Mouse (Mus musculus) intestine, embryonic 15.5 days (tissue): ENCODE results near the gene Lrp6. TPM values are rescaled to one million over a fixed set of nuclear protein-coding genes. Genes with fewer than 3 reads are reported as not detected.

Experiments
- ATAC-seq: fragments of 200-750 bp; cut with Nextera tagmentation; 2 replicates; pipeline ENCODE4 v1.8.0; 2017; ENCODE audit warnings: moderate TSS enrichment, moderate library complexity
- H3K27ac ChIP-seq: fragments of 300-500 bp; sonication (generic); 2 replicates; pipeline ENCODE4 v1.5.1; 2015; ENCODE audit warnings: mild to moderate bottlenecking, inconsistent platforms
- H3K27me3 ChIP-seq: fragments of 300-500 bp; sonication (generic); replicated peaks from 2 replicates; pipeline ENCODE4 v1.6.1; 2015; ENCODE audit warnings: inconsistent platforms
- H3K36me3 ChIP-seq: fragments of 300-500 bp; sonication (generic); 2 replicates; pipeline ENCODE4 v1.6.1; 2015; ENCODE audit warnings: inconsistent platforms
- H3K4me1 ChIP-seq: fragments of 300-500 bp; sonication (generic); replicated peaks from 2 replicates; pipeline ENCODE4 v1.6.1; 2015; ENCODE audit warnings: inconsistent platforms
- H3K4me2 ChIP-seq: fragments of 300-500 bp; sonication (generic); replicated peaks from 2 replicates; pipeline ENCODE4 v1.6.1; 2015; ENCODE audit warnings: mild to moderate bottlenecking, inconsistent platforms
- H3K4me3 ChIP-seq: fragments of 300-500 bp; sonication (generic); replicated peaks from 2 replicates; pipeline ENCODE4 v1.5.1; 2015; ENCODE audit warnings: inconsistent platforms
- H3K9ac ChIP-seq: fragments of 300-500 bp; sonication (generic); 2 replicates; pipeline ENCODE4 v1.6.1; 2015; ENCODE audit warnings: inconsistent platforms
- H3K9me3 ChIP-seq: fragments of 300-500 bp; sonication (generic); 2 replicates; pipeline ENCODE4 v1.6.1; 2016; ENCODE audit warnings: inconsistent platforms
- WGBS: fragments of 180-500 bp; shearing (Covaris S2); methylation state at CpG from one replicate; pipeline ENCODE4 v1.1.7; 2015; 5-methylcytosine and 5-hydroxymethylcytosine counted together
- polyA plus RNA-seq: library from polyadenylated mRNA; unstranded; fragments of >200 nt; fragmentation: Nextera tagmentation; extraction: Ambion mirVana; gene quantifications from 2 replicates; pipeline ENCODE4 v1.2.1, GENCODE M21; 2015

Gene Lrp6
- polyA plus RNA-seq, 1 experiment from 2014 or later = 25.4 TPM

DNA sequence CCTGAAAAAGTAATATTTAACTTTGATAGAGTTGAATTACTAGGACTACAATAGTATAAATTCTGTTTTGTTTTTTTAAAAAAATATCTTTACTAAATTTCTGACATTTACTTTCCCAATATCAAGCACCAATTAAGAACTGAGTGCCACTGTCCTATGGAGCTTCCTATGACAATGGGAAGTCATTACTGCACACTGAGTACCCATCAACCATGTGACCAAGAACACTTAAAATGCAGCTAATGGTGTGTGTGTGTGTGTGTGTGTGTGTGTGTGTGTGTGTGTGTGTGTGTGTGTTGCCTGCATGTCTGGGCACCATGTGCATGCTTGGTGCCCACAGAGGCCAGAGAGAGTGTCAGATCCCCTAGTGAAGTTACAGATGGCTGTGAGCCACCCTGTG lies 23.2 kb downstream of the Lrp6 start:
- no peaks in the 10 kb centered on the region for H3K27me3 ChIP-seq
- no peak for ATAC-seq
- no peak overlapping the region for H3K9ac ChIP-seq
- no peaks in the 10 kb centered on the region for H3K36me3 ChIP-seq
- H3K4me1 ChIP-seq = peaks cover 7% of the 10 kb centered on the region; the same call in 1 of the 2 replicates
- no peak overlapping the region for H3K4me2 ChIP-seq
- H3K4me3 ChIP-seq = no peak overlapping the region
- no peaks in the 10 kb centered on the region for H3K9me3 ChIP-seq
- no peak overlapping the region for H3K27ac ChIP-seq

DNA sequence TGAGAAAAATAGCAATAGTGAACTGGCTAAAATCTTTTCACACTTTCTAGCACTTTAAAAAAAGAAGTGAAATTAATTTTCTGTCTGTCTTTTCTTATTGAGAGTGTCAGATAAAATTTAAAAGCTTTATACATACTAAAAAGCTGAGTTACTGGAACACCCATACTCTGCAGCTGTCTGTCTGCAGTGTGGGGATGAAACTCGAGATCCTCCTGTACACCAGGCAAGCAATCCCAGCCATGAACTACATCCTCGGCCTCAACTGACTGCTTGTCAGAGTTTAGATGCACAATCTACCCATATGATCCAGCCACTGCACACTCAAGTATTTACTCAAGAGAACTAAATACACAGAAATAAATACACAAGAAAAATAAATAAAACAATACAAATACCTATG lies 24.4 kb downstream of the Lrp6 start:
- ATAC-seq = no peak
- no peaks in the 10 kb centered on the region for H3K9me3 ChIP-seq
- no peaks in the 10 kb centered on the region for H3K36me3 ChIP-seq
- H3K27me3 ChIP-seq = no peaks in the 10 kb centered on the region
- H3K27ac ChIP-seq = no peak overlapping the region
- peaks cover 7% of the 10 kb centered on the region; the same call in 1 of the 2 replicates for H3K4me1 ChIP-seq
- WGBS = 79% methylated on average over 2 of the region's 2 CpGs
- H3K4me3 ChIP-seq = no peak overlapping the region
- no peak overlapping the region for H3K4me2 ChIP-seq
- no peak overlapping the region for H3K9ac ChIP-seq

DNA sequence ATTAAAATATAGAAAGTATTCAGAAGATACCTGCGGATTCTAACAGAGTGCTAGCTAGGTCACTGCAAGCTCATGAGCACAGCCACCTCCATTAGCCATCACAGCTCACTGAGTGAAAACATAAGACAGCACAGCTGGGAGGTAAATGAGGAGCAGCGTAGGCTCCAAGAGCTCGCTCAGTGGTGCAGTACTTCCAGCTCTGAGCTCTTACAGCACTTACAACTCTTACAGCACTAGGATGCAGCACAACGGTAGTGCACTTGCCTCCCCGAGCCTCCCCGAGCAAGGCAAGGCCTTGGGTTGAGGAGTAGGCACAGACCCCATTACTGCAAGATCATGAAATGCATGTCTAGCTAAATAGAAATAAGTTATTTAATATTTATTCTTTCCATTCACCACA lies 26.6 kb downstream of the Lrp6 start:
- H3K9me3 ChIP-seq = no peaks in the 10 kb centered on the region
- no peak overlapping the region for H3K27ac ChIP-seq
- ATAC-seq = no peak
- H3K9ac ChIP-seq = no peak overlapping the region
- no peaks in the 10 kb centered on the region for H3K36me3 ChIP-seq
- WGBS = 88% methylated on average over 6 of the region's 6 CpGs
- peaks cover 4% of the 10 kb centered on the region; the same call in 1 of the 2 replicates for H3K4me1 ChIP-seq
- H3K4me3 ChIP-seq = no peak overlapping the region
- H3K4me2 ChIP-seq = no peak overlapping the region
- H3K27me3 ChIP-seq = no peaks in the 10 kb centered on the region

DNA sequence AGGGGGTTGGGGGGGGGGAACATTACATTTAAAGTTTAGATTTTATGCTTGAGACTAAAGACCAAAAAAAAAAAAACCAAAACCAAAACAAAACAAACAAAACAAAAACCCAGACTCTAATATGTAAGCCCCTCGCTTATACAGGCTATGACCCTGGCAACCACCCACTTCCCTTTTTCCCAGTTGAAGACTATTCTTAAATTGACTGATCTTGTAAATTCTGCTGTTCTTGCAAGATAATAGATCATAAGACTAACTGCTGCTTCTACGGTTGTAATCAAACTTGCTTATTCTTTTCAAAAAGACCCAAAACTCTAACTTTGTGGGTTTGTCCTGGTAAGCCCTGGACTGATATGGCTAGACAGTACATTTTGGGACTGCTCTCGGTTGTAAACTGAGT lies 27.3 kb downstream of the Lrp6 start:
- ATAC-seq = no peak
- Histone ChIP-seq H3K9ac (no peak overlapping the region), H3K36me3 (no peaks in the 10 kb centered on the region), H3K4me1 (no peaks in the 10 kb centered on the region; the same call in 1 of the 2 replicates), H3K27ac (no peak overlapping the region), H3K27me3 (no peaks in the 10 kb centered on the region), H3K4me2 (no peak overlapping the region), H3K4me3 (no peak overlapping the region), H3K9me3 (no peaks in the 10 kb centered on the region)
- WGBS = 85% methylated on average over 3 of the region's 3 CpGs

DNA sequence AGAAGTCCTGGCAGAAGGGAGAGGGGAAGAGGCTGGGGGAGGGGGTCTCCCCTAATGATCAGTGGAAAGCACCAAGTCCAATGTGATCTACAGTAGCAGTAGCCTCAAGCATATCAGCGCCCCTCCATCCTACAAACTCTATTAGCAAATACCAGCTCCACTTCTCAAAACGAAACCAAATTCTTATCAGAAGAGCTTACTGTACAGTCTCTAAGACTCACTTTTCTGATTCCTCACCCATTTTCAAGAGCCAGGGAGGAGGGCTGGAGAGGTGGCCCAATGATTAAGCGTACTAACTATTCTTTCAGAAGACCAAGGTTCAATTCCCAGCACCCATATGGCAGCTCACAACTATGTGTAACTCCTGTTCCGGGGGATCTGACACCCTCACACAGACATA lies 28.0 kb downstream of the Lrp6 start:
- 0 out of 2 replicates have a peak, but pooled peaks have one; percentile 12 for ATAC-seq
- H3K4me2 ChIP-seq = no peak overlapping the region
- no peak overlapping the region for H3K27ac ChIP-seq
- no peaks in the 10 kb centered on the region; the same call in 1 of the 2 replicates for H3K4me1 ChIP-seq
- H3K36me3 ChIP-seq = no peaks in the 10 kb centered on the region
- no peaks in the 10 kb centered on the region for H3K27me3 ChIP-seq
- no peak overlapping the region for H3K9ac ChIP-seq
- no peak overlapping the region for H3K4me3 ChIP-seq
- 84% methylated on average over 4 of the region's 4 CpGs for WGBS
- no peaks in the 10 kb centered on the region for H3K9me3 ChIP-seq

DNA sequence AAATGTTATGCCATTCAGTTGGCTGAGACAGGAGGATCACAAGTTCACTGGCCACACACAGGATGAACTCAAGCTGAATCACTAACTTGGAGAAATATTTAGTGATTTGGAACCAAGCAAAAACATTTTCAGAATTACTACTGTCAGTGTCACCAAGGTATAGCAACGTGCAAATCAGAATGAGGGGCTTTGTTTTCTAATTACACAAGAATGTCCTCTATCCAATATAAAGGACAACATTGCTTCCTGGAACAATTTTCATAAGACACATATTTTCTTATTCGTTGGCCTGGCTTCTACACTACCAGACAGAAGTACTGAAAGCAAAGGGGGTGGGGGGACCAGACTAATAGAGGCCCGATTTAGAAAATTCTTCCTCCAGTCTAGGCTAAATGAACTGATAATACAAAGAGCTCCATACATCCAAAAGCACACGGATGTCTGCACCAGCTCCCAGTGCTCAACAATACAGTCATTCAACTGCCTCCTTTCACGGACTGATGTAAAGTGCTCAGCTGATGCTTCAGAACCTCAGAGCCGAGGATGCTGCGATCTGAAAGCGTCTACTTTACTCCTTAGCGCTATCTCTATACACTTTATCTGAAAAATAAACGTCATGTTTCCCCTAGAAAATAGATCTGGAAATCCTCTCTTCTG lies 29.2 kb downstream of the Lrp6 start:
- Histone ChIP-seq H3K36me3 (no peaks in the 10 kb centered on the region), H3K9ac (no peak overlapping the region), H3K4me2 (no peak overlapping the region), H3K27me3 (no peaks in the 10 kb centered on the region), H3K27ac (no peak overlapping the region), H3K4me3 (no peak overlapping the region), H3K9me3 (no peaks in the 10 kb centered on the region), H3K4me1 (no peaks in the 10 kb centered on the region)
- WGBS = 69% methylated on average over 10 of the region's 10 CpGs
- ATAC-seq = 0 out of 2 replicates have a peak, but pooled peaks have one; percentile 31

DNA sequence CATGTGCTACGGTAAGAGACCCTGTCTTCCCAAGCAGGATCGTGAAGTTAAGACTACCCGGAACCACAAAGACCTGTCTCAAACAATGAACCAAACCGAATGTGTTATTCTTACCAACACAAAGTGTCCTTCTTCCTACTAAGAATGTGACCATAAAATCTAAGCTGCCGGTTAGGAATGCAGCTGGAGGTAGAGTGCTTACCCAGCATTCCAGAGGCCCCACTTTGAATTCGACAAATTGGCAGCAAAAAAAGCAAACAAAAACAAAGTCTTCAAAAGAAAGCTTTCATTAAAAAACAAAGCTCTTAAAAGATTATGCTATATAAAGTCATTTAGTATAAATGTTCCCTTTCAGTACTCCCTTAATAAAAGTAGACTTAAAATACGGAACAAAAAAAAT lies 31.6 kb downstream of the Lrp6 start:
- no peak overlapping the region for H3K27ac ChIP-seq
- no peaks in the 10 kb centered on the region for H3K27me3 ChIP-seq
- no peak overlapping the region for H3K9ac ChIP-seq
- H3K9me3 ChIP-seq = no peaks in the 10 kb centered on the region
- no peak overlapping the region for H3K4me2 ChIP-seq
- ATAC-seq = no peak
- 51% methylated on average over 7 of the region's 7 CpGs for WGBS
- H3K36me3 ChIP-seq = no peaks in the 10 kb centered on the region
- no peak overlapping the region for H3K4me3 ChIP-seq
- no peaks in the 10 kb centered on the region for H3K4me1 ChIP-seq

DNA sequence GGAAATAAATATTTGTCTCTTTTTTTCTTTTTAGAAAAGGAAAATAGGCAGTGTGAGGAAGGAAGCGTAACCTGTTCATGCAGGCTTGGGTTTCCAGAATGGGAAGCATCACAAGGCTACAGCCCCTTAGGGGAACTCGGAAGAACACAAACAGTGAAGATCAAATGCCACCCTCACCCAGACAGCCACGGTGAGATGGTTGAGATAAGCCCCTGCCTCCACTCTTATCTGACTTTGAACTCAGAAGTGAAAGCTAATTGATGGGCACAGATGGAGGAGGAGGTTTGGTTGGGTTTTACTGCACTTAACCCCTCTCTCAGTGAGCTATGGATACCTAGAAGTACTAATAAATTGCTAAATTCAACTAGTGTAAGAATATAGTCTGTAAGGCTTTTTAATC lies 33.7 kb downstream of the Lrp6 start:
- ATAC-seq = no peak
- no peak overlapping the region for H3K27ac ChIP-seq
- 61% methylated on average over 3 of the region's 3 CpGs for WGBS
- H3K9ac ChIP-seq = no peak overlapping the region
- no peaks in the 10 kb centered on the region for H3K36me3 ChIP-seq
- no peaks in the 10 kb centered on the region for H3K4me1 ChIP-seq
- H3K27me3 ChIP-seq = no peaks in the 10 kb centered on the region
- H3K9me3 ChIP-seq = no peaks in the 10 kb centered on the region
- no peak overlapping the region for H3K4me3 ChIP-seq
- H3K4me2 ChIP-seq = no peak overlapping the region

DNA sequence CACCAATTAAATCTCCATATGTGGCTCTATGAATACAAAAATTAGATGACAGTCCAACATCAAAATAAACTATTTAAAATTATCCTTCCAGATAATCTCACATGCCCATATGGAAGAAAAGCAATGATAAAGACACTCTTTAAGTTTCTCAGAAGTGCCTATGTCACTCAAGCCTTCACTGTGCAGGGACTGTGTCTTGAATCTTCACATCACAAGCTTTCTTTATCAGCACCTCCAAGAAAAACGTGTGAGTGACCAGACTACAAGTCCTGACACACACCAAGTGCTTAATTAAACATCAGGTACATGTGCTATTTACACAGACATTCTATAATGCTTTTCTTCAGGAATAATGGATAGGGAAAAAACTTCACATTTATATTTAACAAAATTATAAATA lies 34.8 kb downstream of the Lrp6 start:
- Histone ChIP-seq H3K27ac (no peak overlapping the region), H3K27me3 (no peaks in the 10 kb centered on the region), H3K9ac (no peak overlapping the region), H3K4me3 (no peak overlapping the region), H3K36me3 (no peaks in the 10 kb centered on the region), H3K9me3 (no peaks in the 10 kb centered on the region), H3K4me2 (no peak overlapping the region), H3K4me1 (peaks cover 9% of the 10 kb centered on the region; the same call in 1 of the 2 replicates)
- 61% methylated on average over 1 of the region's 1 CpGs for WGBS
- ATAC-seq = no peak

DNA sequence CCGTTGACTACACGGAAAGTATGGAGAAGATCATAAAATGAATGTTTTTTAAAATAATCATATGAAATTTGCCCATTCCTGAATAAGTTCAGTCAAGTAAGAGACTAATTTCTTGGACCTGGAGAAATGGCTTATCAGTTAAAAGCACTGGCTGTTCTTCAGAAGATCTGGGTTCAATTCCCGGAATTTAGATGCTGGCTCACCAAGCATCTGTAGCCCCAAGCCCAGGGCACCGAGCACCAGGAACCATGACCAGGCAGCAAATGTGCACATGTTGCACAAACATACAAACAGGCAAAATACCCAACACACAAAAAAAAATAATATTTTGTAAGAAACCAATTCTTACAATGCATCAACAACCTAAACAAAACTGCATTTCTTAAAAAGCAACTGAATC lies 37.4 kb downstream of the Lrp6 start:
- Histone ChIP-seq H3K27ac (no peak overlapping the region), H3K9ac (no peak overlapping the region), H3K4me3 (no peak overlapping the region), H3K36me3 (no peaks in the 10 kb centered on the region), H3K4me2 (no peak overlapping the region), H3K9me3 (no peaks in the 10 kb centered on the region), H3K27me3 (no peaks in the 10 kb centered on the region), H3K4me1 (peaks cover 12% of the 10 kb centered on the region; the same call in 1 of the 2 replicates)
- no peak for ATAC-seq
- 91% methylated on average over 4 of the region's 4 CpGs for WGBS

DNA sequence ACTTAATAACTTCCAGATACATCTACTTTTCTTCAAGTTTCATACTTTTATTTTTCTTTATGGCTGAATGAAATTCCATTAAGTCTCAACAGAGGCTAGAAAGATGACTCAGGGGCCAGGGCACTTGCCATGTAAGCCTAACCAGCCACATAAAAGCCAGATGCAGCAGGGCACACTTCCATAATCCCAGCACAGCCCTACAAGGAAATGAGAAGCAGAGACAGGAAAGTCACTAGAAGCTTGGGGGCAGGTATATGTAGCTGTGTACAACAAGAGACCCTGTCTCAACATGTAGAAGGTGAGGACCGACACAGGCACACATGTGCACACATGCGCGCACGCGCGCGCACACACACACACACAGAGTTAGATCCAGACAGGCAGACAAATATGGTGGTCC lies 38.4 kb downstream of the Lrp6 start:
- 97% methylated on average over 7 of the region's 7 CpGs for WGBS
- Histone ChIP-seq H3K36me3 (no peaks in the 10 kb centered on the region), H3K27me3 (no peaks in the 10 kb centered on the region), H3K4me1 (peaks cover 12% of the 10 kb centered on the region; the same call in 1 of the 2 replicates), H3K4me3 (no peak overlapping the region), H3K9me3 (no peaks in the 10 kb centered on the region), H3K9ac (no peak overlapping the region), H3K4me2 (no peak overlapping the region), H3K27ac (no peak overlapping the region)
- no peak for ATAC-seq

DNA sequence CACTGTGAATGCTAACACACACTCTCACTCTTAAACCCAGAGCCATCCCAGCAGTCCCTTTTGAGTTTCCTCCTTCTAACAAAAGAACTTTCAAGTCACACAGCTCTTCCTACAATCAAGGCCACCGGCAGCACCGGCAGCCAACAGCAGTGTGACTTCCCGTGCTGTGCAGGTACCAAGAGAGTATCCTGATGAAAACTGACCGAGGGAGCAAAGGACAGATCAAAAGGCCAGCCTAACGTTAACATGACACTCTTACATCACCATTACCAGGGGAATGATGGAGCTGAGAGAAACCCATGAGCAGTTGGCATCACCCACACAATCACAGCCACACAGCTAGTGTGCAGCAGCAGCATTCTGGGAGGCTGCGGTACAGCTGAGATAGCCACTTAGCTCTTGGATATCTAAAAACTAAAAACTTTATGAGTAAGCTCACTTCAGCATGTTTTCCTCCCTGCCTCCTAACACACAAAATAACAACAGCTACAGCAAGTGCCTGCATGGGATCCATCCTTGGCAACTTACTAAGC lies 39.1 kb downstream of the Lrp6 start:
- H3K27ac ChIP-seq = no peak overlapping the region
- H3K36me3 ChIP-seq = no peaks in the 10 kb centered on the region
- H3K4me3 ChIP-seq = no peak overlapping the region
- no peak overlapping the region for H3K9ac ChIP-seq
- WGBS = 32% methylated on average over 6 of the region's 6 CpGs
- 0 out of 2 replicates have a peak, but pooled peaks have one; percentile 29 for ATAC-seq
- H3K4me2 ChIP-seq = no peak overlapping the region
- peaks cover 12% of the 10 kb centered on the region; the same call in 1 of the 2 replicates for H3K4me1 ChIP-seq
- no peaks in the 10 kb centered on the region for H3K9me3 ChIP-seq
- no peaks in the 10 kb centered on the region for H3K27me3 ChIP-seq
